Mouse (Mus musculus) central nervous system, embryonic 14 days (tissue): ENCODE data around the gene Krba1. TPM values are rescaled to one million over a fixed set of nuclear protein-coding genes. Genes with fewer than 3 reads are reported as not detected.

Source experiments
- polyA plus RNA-seq: library from polyadenylated mRNA; depleted of rRNA; stranded (reverse); fragments of >200 nt; gene quantifications from 2 replicates; pipeline ENCODE4 v1.2.3, GENCODE M21; 2012; rRNA removed

Gene Krba1
- 41.3 and 43.6 TPM in 2 replicates for polyA plus RNA-seq

DNA sequence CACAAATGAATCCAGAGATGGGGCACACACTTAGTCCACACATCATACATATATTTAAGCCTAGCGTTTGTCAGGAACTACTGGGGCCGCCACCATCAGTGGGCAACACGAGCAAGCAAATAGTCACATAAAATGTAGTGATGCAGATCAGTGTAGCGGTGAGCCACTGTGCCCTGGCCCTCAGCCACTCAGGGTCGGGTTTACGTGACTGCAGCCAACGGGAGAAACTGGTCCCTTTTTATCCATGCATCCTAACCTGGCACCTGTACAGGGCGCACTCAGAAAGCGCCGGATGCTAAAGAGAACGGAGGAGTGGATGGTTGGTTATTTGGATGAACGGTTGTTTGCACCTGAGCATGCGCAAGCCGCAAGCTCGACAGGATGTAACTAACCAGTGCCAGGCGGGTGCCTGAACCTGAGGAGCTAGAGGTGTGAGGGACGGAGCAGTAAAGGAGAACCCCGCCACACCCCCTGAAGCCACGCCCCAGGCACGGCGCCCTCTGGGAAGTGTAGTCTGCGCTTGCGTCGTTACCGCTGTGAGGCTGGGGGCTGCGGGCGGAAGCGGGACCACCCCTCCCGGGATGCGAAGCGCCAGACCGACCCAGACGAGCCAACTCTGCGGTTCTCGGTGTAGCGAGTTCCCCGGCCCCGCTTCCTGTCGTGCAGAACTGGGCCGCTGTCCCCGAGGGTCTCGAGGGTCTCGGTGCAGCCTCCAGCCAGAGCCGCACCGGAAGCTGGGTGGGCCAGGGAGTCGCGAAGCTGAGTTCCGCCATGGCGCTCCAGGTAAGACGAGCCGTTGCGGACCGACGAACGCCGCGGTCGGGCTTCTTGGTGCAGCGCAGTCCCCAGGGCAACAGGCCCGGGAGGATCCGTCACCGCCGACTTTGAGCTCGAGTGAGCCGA is at the start of gene Krba1:
Gene Krba1, plus strand, starts transcription at position 482 of the 903 bp plus-strand sequence.

DNA sequence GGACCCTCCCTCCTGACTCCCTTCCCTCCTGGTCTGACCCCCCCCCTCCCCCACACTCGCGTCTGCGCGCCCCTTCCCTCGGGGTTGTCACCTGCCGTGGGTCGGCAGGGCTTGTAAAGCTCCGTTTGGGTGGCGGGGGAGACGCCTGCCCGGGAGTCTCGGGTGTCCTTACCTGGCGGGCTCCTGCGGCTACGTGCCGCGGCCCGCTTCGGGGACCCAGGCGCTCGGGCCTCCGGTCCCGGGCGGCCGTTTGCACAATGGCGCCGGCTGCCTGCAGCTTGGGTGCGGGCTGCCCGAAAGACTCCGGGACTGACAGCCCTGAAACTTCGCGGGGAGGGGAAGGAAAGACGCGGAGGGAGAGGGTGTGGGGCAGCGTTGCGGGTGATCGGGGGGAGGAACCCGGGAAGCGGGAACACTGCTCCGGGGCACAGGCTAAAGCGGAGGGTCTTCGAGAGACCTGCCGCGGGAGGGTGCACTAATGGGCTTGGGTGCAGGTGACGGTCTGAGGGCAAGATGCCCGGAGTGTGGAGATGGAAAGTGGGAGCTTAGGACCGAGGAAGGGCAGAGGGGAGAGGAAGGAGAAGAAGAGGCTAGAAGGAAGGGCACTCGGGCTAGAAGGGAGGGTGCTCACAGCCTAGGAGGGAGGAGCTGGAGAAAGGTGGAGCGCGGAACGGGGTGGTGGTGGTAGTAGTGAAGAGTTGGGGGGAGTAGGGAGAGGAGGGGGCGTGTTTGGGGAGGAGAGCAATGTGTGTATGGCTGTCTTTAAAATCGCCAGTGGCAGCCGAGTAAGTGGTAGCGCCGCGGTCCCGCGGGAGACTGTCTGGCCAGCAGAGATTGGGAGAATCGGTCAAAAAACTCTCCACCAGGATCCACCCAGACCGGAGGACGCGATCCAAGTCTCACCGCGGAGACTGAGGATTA is 50.1 kb downstream of the Krba1 start, which contains the start of gene Zfp467:
Gene Zfp467, minus strand, starts transcription at position 645 of the 921 bp plus-strand sequence.

DNA sequence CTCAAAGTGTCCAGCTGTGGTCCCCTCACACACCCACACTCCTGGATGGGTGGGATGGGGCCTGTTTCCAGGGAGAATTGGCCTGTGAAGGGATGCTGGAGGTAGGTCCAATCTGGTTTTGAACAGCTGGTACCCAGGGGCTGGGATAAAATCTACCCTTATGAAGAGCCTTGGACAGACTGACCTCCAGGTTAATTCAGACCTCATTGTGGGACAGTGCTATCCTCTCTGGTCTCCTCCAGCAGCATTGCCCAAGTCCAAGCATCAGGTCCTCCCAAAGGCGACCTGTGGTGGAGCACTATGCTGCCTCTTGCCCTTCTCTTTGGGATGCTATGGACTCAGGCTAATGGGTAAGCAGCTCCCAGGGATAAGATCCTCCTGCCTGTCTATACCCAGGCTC is 52.5 kb downstream of the Krba1 start, which contains the start of gene Sspo:
Gene Sspo, plus strand, starts transcription at position 301 of the 400 bp plus-strand sequence.

Other genes starting within 250 kb of the Krba1 start
- 27.9 and 31.0 TPM in 2 replicates for gene Zfp467, start 50.2 kb downstream of the Krba1 start, polyA plus RNA-seq
- gene Sspo, start 52.6 kb downstream of the Krba1 start, polyA plus RNA-seq: 1.1 and 1.5 TPM in 2 replicates
- 145 and 151 TPM in 2 replicates for gene Atp6v0e2, start 142.0 kb downstream of the Krba1 start, polyA plus RNA-seq
- 27.3 and 30.0 TPM in 2 replicates for gene Lrrc61, start 159.2 kb downstream of the Krba1 start, polyA plus RNA-seq
- gene Rarres2, start 177.2 kb downstream of the Krba1 start, polyA plus RNA-seq: 3.2 and 5.9 TPM in 2 replicates
- gene Gm45021, start 194.0 kb downstream of the Krba1 start, polyA plus RNA-seq: not detected in 2 replicates
- 49.5 and 49.9 TPM in 2 replicates for gene Repin1, start 198.3 kb downstream of the Krba1 start, polyA plus RNA-seq
- gene Gm44965, start 198.4 kb downstream of the Krba1 start, polyA plus RNA-seq: not detected in 2 replicates
- gene Zfp775, start 206.5 kb downstream of the Krba1 start, polyA plus RNA-seq: 10.0 and 11.0 TPM in 2 replicates
- gene AI854703, start 231.2 kb downstream of the Krba1 start, polyA plus RNA-seq: 8.2 and 8.7 TPM in 2 replicates